Mouse (Mus musculus): ENCODE measurements around the gene Ap4m1.

- peak; percentile 93 for TF ChIP-seq POLR2A (IDR thresholded peaks at IDR 0.05; ENCODE audit: insufficient read length, low read depth)
- TF ChIP-seq MYOD1 (IDR thresholded peaks at IDR 0.05; ENCODE audit: control insufficient read depth in 1 of 3, insufficient read length in 2 of 3, low read depth in 2 of 3), result peak in 2 of 3 experiments; percentile 74 to 96
- no peak for TF ChIP-seq E2F4 (IDR thresholded peaks at IDR 0.05; ENCODE audit: insufficient read depth)
- peak; percentile 88 for TF ChIP-seq POLR2AphosphoS2 (IDR thresholded peaks at IDR 0.05; ENCODE audit: insufficient read length, low read depth)
- TF ChIP-seq MAX (IDR thresholded peaks at IDR 0.05; ENCODE audit: low read depth), result no peak
- TF ChIP-seq MYOG (IDR thresholded peaks at IDR 0.05; ENCODE audit: control insufficient read depth in 1 of 3, insufficient read depth in 1 of 3, insufficient read length in 2 of 3, low read depth in 2 of 3), result peak in 2 of 3 experiments; percentile 71 to 77
- peak; percentile 29 for TF ChIP-seq REST (IDR thresholded peaks at IDR 0.05; ENCODE audit: insufficient read depth, insufficient read length)
- TF ChIP-seq TCF12 (IDR thresholded peaks at IDR 0.05; ENCODE audit: insufficient read depth, poor library complexity, severe bottlenecking), result no peak
- no peak for TF ChIP-seq SRF (IDR thresholded peaks at IDR 0.05; ENCODE audit: control insufficient read depth, insufficient read length, low read depth)
Measured at GRCm38 (mm10) chr5:138160842-138161665, 10.7 kb upstream of the Ap4m1 start, which contains the start of gene Cops6.

All from myocyte (in vitro differentiated cells).